Mouse (Mus musculus): ENCODE measurements at regions not wholly inside any gene's neighbourhood (a gene's known extent, or its start where the extent isn't known, plus 50 kb on each side); places are given as distances from the start of the nearest gene placed in this dataset.
A peak's percentile ranks its signal among the peaks of the same experiment; 100 is the strongest.
"Not testable (repeated sequence)": the region's sequence is repeated elsewhere in the genome, so short reads cannot be mapped to it uniquely, and the experiment has no call there.

DNA sequence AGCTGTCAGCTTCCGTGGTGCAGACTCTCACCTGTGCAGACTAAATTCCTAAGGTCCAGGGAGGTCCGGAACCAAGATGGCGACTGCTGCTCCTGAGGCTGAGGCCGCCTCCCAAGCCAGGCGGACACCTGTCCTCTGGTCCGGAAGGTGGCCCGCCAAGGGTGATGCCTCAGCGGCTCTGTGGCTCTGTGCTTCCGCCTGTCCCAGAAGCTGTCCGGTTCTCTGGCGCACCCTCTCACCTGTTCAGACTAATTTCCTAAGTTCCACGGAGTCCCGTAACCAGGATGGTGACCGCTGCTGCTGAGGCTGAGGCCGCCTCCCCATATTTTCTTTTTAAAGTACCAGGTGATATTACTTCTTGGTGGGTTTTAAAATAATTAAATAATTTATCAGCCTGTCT is 65.4 kb upstream of the B3galnt2 start:
- DNase-seq (ENCODE audit: low read depth, low spot score), result not testable (repeated sequence)

DNA sequence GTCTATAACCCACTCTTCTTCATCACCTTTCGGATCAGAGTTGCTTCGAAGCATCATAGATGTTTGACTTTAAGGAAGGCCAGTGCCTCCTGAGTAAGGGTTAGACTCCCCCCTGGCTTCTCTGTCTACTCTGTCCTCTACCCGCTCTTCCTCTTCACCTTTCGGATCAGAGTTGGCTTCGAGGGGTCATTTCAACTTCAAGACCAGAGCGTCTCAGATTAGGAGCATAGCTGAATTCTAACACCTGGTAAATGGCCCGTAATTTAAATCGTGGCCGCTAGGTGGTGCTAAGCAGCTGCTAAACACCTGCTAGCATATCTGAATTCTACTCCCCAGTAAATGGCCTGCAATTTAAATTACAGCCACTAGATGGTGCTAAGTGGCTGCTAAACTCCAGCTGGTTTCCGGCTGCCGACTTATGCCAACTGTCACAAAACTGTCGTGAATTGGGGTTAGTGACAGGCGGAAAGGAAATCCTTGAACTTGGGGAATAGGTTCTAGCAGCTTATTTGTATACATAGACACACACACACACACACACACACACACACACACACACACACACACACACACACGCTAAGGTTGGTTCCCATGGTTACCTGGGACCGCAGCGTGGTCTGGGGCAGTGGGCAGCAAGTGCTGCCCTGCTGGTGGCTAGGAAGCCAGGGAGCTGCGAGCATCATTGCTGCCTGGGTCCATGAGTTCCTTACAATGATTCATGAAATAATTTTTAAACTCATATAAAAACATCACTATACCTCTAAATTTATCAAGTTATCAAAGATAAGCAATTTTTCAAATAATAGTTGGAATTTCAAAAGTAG is 64.8 kb upstream of the B3galnt2 start:
- DNase-seq (ENCODE audit: low read depth, low spot score), result peak; percentile 98

DNA sequence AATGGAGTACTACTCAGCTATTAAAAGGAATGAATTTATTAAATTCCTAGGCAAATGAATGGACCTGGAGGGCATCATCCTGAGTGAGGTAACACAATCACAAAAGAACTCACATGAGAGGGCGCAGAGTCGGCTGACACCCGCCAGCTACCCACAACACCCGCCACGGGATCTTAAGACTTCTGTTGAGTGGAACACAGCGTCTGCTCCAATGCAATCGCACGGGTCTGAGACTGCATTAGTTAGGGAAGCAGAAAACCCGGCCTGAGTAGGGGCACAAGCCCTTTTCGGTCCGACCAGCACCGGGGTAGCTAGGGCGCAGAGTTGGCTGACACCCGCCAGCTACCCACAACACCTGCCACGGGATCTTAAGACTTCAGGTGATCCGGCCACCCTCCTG is 52.1 kb upstream of the B3galnt2 start:
- not testable (repeated sequence) for DNase-seq (ENCODE audit: low read depth, low spot score)
